Mouse (Mus musculus): ENCODE data around the gene Slc1a7.

Slc1a7 gene

GRCm38 (mm10) chr4:107974527-107974926, 6.4 kb downstream of the Slc1a7 start:
- WGBS = 47% methylated on average over 11 of the region's 11 CpGs

GRCm38 (mm10) chr4:107975004-107975403, 6.9 kb downstream of the Slc1a7 start:
- 73% methylated on average over 7 of the region's 7 CpGs for WGBS

DNA sequence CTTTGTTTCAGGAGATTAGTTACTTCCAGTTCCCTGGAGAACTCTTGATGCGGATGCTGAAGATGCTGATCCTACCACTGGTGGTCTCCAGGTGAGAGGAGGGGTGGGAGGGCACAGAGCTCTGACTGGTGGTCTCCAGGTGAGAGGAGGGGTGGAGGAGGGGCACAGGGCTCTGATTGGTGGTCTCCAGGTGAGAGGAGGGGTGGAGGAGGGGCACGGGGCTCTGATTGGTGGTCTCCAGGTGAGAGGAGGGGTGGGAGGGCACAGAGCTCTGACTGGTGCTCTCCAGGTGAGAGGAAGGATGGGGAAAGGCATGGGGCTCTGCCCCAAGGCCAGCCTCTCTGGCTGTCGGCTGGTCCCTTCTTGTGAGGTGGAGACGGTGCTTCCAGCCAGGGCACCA, 9.5 kb downstream of the Slc1a7 start:
- 71% methylated on average over 4 of the region's 4 CpGs for WGBS

- 41% methylated on average over 2 of the region's 2 CpGs for WGBS
These were observed 11.4 kb downstream of the Slc1a7 start for GRCm38 (mm10) chr4:107979530-107979929.

- 69% methylated on average over 6 of the region's 6 CpGs for WGBS
These were observed 12.0 kb downstream of the Slc1a7 start for GRCm38 (mm10) chr4:107980002-107980600.

DNA sequence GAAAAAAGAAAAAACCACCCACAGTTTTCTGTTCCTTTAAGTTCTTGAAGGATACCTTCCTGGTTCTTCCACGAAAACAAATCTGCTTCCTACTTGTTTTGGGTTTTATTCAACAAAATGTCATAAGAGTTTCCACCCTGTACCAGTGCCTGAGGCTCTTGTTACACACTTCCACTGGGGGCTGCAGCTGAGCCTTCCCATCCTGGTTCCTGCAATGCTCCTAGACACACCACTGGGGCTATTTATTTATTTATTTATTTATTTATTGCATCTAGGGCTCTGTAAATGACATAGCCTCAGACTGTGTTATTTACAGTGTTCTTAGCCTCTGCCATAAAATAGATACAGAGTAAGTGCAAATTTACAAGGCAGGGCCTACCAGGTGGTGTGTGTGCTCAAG, 15.6 kb downstream of the Slc1a7 start:
- 60% methylated on average over 1 of the region's 1 CpGs for WGBS

GRCm38 (mm10) chr4:107984282-107984981, 16.3 kb downstream of the Slc1a7 start:
- 21% methylated on average over 7 of the region's 7 CpGs for WGBS

GRCm38 (mm10) chr4:107985812-107986211, 17.7 kb downstream of the Slc1a7 start:
- 89% methylated on average over 5 of the region's 5 CpGs for WGBS

DNA sequence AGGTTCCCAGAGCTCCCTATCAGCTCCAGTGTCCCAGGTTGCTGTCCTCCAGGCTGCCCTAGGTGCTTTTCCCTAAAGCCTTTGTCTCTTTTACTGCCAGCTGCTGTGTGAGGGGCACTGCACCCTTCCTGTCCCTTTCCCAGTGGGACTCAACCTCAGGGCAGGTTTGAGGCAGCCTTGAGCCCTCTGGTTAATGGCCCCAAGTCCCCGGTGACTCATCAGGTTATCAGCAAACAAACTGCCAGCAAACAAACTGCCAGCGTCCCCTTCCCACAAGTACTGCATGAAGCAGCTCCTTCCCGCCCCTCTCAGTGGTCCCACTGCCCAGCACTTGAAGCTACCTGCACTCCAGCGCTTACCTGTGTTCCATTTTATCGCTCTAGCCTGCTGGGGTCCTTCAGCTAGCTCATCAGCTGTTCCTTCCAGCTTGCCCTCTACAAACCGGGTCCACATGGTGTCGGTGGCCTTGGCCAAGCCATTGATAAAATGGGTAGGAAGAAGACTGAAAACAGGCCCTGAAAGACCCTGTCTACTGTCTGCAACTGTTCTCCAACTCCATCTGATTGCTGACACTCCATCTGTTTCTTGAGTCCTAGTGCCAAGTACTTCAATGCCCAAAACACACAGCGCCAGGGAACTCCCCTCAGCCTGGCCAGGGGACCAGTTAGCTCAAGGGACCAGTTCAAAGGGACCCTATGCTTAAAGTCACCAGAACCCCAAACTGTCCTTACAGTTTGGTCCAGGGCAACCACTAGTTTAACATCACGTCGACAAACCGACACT, 18.4 kb downstream of the Slc1a7 start:
- 88% methylated on average over 11 of the region's 11 CpGs for WGBS

GRCm38 (mm10) chr4:107988931-107989330, 20.8 kb downstream of the Slc1a7 start:
- WGBS = 71% methylated on average over 8 of the region's 8 CpGs

DNA sequence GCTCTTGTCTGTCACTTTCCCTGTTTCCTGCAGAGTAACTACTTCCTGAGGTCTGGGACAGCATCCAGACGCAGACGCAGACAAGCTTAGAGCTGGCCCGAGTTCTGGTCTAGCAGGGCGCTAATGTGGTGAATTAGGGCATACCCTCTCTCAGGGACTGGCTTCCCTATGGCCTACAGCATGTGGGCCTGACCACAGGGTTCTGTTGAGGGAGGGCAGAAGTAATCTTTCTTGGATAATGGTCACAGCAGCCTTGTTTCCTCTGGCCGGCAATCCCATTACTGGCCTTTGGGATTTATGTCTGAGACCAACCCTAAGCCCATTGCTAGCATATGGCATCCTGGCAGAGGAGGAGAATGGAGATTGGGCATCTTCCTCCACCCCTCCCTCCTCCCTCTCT, 22.7 kb downstream of the Slc1a7 start:
- 73% methylated on average over 5 of the region's 5 CpGs for WGBS

DNA sequence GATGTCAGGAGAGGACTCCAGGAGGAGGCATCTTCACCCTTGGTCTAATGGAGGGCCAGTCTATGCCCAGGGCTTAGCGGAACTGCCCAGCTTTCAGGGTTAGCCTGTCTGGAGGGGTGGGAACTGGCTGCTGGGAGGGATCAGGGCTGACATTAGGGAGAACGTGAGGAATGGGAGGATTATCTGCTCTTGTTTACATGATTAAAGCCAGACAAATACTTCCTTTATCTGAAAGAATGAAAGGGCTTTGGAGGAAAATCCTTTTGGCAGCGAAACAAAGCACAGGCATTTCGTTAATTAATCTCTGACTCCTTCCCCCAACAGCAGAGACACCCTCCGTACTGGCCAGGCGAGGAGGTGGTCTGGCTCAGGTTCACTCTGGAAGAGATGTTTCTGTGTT, 23.7 kb downstream of the Slc1a7 start:
- 62% methylated on average over 6 of the region's 6 CpGs for WGBS

DNA sequence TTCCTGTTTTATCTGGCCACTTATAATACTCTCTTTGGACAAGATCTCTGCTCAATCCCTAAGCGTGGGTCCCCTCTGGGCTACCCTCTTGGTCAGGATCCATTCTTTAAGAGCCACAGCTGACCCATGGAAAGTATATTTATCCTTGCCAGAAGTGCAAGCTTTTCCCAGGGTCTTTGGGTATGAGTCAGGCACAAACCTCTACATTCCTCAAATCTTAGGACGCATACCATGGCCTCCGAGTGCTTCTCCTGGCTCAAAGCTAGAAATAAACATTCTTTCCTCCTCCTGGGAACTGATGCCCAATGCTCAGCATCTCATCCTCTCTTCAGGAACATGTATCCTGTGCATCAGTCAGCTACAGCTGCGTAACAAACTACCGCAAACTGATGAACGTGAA, 26.9 kb downstream of the Slc1a7 start:
- 95% methylated on average over 6 of the region's 6 CpGs for WGBS

GRCm38 (mm10) chr4:107995727-107996126, 27.6 kb downstream of the Slc1a7 start:
- 77% methylated on average over 6 of the region's 6 CpGs for WGBS

- WGBS = 92% methylated on average over 9 of the region's 9 CpGs
These were observed 28.4 kb downstream of the Slc1a7 start for GRCm38 (mm10) chr4:107996418-107996986.

DNA sequence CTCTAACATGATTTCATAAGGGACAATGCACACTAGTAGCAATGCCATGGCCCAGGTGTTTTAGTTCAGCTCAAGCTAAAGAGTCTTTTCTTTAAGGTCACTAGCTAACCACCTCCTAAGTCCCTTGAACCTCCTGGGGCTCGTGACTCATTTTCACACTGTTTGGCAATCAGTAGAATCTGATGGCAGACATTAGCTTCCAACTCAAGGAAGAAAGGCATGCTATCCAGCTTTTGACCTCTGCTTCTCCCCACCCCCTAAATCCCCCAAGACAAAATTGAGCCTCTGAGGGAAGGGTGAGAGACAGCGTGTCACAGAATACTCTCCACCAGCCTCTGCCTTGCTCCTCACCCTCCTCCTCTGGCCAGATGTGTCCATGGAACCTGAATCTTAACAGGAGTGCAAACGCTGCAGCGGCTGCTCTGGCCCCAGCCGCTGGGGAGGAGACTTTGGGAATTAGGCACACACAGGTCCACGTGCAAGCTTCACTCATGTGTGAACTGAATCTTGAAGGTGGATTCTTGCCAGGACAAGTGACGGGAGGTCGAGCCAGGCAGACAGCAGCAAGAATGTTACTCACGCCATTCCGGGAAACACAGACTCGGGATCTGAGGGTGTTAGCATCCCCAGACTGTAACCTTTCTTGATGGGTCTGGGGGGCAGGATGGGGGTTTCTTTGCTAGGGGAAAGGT, 30.7 kb downstream of the Slc1a7 start:
- WGBS = 56% methylated on average over 11 of the region's 11 CpGs

DNA sequence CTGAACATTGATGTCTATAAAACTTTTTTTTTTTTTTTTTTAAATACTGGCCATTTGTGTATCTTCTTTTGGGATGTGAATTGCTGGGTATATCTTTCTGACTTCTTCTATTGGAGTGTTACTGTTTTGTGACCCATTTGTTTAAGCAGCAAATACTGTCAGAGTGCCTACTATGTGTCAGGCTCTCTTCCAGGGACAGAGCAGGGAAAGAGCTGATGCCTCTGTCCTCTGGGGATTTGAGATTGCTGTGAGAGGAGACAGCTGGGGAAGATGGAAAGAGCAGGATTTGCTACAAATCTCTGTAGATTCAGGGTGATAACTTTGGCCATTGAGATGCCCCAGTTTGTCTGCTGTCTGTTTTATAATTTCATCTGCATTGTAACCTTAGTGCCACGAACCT, 31.2 kb downstream of the Slc1a7 start:
- WGBS = 95% methylated on average over 1 of the region's 1 CpGs

GRCm38 (mm10) chr4:108005328-108005727, 37.2 kb downstream of the Slc1a7 start:
- 62% methylated on average over 7 of the region's 7 CpGs for WGBS

DNA sequence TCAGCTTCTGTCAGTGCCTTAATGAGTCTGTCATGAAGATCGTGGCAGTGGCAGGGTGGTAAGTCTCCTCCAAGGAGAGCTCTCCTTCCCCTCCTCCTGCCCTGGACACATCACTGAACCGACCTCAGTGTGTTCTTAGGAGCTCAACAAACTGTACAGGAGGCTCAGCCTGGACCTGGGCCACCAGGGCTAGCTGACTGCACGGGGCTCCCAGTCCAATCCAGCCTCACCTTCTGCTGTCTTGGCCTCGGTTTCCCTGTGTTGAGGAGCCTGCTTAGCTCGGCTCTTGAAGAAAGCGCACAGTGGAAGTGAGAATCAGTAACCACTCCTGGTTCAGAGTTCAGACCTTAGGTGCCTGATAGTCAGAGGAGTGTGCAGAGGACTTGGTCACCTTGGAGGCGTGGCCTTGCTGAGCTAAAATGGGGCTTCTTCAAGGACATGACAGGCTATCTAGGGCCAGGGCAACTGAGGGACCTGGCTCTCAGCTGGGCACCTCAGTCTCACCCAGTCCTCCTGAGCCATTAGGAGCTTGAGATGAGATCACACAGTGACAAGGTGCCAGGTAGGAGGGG, 39.5 kb downstream of the Slc1a7 start:
- WGBS = 82% methylated on average over 7 of the region's 7 CpGs

DNA sequence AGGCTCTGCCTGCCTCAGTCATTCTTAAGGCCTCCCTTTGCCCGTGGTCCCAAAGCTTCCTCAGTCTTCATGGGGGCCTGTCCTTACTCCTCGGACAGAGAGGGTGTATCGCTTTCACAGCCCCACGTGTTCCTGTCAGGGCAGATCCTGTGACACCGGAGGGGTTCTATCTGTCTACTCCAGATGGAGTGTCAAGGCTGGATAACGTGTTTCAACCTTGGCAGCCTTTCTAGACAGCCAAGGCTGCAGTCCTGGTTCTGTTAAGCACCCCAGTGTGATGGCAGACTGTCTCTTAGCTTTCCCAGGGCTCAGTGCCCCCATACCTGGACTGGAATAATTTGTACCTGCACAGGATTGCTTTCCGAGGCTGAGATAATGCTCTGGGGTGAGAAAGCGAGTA, 40.4 kb downstream of the Slc1a7 start:
- WGBS = 81% methylated on average over 8 of the region's 8 CpGs

DNA sequence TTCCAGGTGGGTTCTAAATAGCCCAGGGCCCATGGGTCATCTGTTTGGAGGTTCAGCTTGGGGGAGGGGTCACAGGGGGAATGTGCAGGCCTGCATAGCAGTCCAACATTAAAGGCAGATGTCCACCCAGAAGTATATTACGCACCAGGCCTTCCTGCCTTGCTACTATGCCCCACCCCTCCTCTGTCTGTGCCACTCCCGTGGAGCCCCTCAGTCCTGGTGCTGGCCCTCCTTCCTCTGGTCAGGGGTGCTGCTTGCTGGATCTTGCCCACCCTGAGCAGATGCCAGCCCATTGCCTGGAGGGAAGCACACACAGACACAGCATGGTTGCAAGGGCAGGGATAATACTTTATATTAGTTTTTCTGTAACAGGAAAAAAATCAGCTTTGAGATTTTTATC, 46.3 kb downstream of the Slc1a7 start:
- WGBS = 84% methylated on average over 2 of the region's 2 CpGs

Data from cerebral cortex, adult 2 months (tissue).